Mouse (Mus musculus) gastrocnemius, adult 2 months (tissue): ENCODE results near the gene 5730596B20Rik. TPM values are rescaled to one million over a fixed set of nuclear protein-coding genes. Genes with fewer than 3 reads are reported as not detected.

Source experiments
- DNase-seq: peaks from one replicate; pipeline ENCODE4 v3.0.0; 2022
- H3K27ac ChIP-seq: fragments of 200-600 bp; 2 replicates; pipeline ENCODE4 v1.8.1; 2022; ENCODE audit warnings: mild to moderate bottlenecking
- H3K4me3 ChIP-seq: fragments of 200-600 bp; 2 replicates; pipeline ENCODE4 v1.8.1; 2022; ENCODE audit warnings: mild to moderate bottlenecking, moderate library complexity
- CTCF ChIP-seq: fragments of 200-600 bp; IDR thresholded peaks from 2 replicates; pipeline ENCODE4 v1.8.1; 2022; ENCODE audit warnings: antibody characterized with exemption, mild to moderate bottlenecking, moderate library complexity
- intact Hi-C: fragments of 180-260 bp; cut with DNase I; formaldehyde crosslinking; loops from one replicate; pipeline ENCODE4 v1.15.1; 2025
- long read RNA-seq, 2 experiments: library from polyadenylated mRNA; stranded (forward); transcript quantifications; one replicate each; pipeline ENCODE4 v2.0.0; 2021
- total RNA-seq, 2 experiments: library from RNA; stranded (reverse); gene quantifications; 2 replicates each; pipeline ENCODE4 v1.2.3; 2021

Gene 5730596B20Rik
- under 1 TPM in 1 of 2 experiments, not detected in 1; 0.10 TPM for total RNA-seq
- long read RNA-seq, experiment 1: 0 reads
- long read RNA-seq, experiment 2: 0 reads

DNA sequence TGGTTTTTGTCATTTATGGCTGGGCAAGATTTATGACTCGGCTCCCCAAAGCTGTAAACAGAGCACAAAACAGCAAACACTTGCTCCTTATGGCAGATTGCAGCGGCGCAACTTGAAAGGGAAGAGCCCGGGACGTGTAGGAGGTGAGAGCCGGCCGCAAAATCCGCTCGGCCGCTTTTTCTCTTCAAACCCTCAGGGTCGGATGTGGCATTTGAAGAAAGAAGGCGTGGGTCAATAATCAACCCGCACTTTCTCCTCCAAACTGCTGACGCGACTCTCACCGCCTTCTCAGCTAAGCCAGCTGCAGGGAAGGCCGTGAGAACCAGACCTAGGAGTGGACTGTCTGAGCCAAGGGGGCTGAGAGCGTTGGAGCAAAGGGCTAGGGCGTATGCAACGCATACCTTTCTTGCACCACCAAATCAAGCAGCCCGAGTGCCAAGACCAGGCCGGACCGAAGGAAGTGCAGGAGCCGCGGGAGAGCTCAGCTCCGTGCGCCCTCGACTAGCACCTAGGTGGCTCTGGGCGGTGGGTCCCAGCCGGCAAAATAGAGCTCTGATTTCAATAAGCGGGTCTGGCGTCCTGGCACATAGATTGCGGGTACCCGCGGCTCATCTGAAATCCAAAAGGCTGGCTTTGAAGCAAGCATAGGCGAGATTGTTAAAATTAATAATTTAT, at the start of gene 5730596B20Rik:
Gene 5730596B20Rik, plus strand, starts transcription at position 438 of the 675 bp plus-strand sequence.
- DNase-seq: no peak
- H3K4me3 ChIP-seq: peak within 1 kb of the TSS; percentile 72
- peak within 1 kb of the TSS; percentile 71 for H3K27ac ChIP-seq
- no peak for TF ChIP-seq CTCF
- intact Hi-C loops: no loop called here

DNA sequence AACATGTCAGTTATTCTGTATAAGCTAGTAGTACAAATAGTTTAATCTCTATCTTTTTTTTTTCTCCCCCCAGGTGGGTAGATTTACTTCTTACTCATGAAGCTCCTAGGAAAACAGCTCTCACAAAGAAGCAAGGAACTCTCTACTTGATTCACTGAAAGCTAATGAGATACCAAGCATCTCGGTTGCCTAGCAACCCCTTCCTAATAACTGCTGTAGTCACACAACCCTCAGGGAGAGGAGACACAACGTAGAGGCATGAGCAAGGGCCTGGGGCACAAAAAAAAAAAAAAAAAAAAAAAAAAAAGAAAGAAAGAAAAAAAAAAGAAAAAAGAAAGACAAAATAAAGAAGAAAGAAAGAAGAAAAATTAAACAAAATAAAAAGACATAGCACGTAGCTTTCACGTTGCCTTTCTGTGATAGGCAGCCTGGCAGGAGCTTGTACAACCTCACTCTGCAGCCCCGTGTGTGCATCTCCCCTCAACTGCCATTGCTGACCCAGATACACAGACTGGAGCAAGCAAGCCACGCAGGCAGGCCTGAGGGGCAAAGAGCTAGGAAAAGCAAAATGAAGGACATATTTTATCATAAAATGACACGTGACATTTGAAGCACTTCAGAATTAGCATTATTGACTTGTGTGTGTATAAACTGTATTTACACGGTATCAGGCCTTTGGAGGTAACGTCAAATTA, 39.3 kb upstream of the 5730596B20Rik start:
- H3K4me3 ChIP-seq: no peak overlapping the region
- no peak for TF ChIP-seq CTCF
- H3K27ac ChIP-seq: no peak overlapping the region
- intact Hi-C loops: no loop called here
- DNase-seq: no peak

DNA sequence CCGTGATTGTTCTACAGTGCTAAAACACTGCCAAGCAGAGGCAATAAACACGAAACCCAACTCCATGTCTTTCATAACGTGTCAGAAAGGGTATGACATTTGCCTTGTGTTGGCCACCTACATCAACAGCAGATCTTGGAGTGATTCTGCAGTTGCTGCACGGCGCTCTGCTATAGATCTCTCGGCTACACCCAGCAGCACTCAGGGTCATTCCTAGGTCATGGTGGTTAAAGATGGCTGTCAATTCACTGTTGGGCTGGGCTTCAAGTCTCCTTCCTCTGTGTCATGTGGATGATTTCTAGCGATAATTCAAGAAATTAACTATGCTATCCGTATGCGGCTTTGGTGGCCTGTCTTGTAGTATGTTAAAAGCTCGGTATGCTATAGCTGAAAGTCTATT, 38.7 kb upstream of the 5730596B20Rik start:
- DNase-seq: no peak
- intact Hi-C loops: no loop called here
- no peak for TF ChIP-seq CTCF
- no peak overlapping the region for H3K27ac ChIP-seq
- no peak overlapping the region for H3K4me3 ChIP-seq

DNA sequence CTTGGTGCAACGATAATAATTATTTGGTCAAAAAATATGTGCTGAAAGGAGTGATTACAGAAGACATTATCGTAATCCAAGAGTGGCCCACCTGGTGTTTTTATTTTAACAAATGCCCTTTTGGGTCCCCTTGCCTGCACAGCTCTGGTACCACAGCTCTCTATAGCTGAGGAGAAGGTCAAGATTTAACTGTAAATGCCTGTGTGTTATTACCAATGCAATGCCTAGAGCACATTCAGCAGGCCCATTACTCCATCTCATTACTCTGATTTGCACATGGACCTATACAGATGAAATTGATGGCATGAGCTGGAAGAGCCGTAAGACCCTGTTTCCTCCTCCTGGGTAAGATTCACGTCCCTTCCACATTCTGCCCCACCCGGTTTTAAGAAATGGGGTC, 38.2 kb upstream of the 5730596B20Rik start:
- Histone ChIP-seq H3K27ac (no peak overlapping the region), H3K4me3 (no peak overlapping the region)
- intact Hi-C loops: no loop called here
- DNase-seq: no peak
- no peak for TF ChIP-seq CTCF

DNA sequence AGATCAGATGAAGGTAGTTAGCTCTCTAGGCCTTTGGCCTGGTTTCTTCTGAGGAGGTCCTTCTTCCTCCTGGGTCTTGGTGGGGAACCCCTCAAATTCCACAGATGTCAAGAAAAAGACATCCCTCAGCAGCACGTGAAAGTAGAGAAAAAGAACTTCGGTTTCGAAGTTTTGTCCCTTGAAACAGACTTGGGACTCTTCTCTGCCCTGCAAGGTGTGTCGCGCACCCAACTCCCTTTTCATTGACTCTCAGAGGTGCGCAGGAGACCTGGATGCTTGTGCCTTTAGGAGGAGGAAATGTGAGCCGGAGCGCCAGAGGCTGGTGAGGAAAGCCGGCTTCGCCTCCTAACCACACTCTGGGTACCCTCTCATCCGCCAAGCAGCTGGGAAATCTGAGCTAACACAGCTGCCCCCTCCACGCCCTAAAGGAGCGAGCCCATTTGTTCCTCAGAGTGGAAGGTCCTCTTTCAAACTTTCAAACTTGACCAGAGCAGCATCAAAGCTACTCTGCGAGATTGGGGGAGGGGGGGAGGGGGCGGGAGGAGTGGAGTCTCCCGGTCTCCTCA, 26.8 kb upstream of the 5730596B20Rik start:
- TF ChIP-seq CTCF: no peak
- DNase-seq: no peak
- intact Hi-C loops: no loop called here
- Histone ChIP-seq H3K27ac (no peak overlapping the region), H3K4me3 (no peak overlapping the region)

DNA sequence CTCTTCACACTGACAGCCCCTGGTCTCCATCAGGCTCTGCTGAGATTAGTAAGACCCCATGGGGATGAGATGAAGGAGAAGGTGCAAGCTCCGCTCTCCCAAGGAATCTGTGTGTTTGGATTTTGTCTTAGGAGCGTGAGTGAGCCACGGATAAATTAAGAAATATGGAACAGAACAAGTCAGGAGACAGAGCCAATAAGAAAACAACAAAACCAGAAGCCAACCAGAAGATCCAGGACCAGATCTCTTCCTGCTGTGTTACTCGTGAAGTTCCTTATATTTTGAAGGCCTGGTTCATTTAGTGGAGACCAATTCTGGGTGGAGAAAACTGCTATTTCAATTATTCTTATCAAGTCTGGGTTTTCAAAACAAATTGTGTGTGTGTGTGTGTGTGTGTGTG, 25.7 kb upstream of the 5730596B20Rik start:
- DNase-seq: no peak
- intact Hi-C loops: no loop called here
- H3K4me3 ChIP-seq: no peak overlapping the region
- no peak for TF ChIP-seq CTCF
- H3K27ac ChIP-seq: no peak overlapping the region

DNA sequence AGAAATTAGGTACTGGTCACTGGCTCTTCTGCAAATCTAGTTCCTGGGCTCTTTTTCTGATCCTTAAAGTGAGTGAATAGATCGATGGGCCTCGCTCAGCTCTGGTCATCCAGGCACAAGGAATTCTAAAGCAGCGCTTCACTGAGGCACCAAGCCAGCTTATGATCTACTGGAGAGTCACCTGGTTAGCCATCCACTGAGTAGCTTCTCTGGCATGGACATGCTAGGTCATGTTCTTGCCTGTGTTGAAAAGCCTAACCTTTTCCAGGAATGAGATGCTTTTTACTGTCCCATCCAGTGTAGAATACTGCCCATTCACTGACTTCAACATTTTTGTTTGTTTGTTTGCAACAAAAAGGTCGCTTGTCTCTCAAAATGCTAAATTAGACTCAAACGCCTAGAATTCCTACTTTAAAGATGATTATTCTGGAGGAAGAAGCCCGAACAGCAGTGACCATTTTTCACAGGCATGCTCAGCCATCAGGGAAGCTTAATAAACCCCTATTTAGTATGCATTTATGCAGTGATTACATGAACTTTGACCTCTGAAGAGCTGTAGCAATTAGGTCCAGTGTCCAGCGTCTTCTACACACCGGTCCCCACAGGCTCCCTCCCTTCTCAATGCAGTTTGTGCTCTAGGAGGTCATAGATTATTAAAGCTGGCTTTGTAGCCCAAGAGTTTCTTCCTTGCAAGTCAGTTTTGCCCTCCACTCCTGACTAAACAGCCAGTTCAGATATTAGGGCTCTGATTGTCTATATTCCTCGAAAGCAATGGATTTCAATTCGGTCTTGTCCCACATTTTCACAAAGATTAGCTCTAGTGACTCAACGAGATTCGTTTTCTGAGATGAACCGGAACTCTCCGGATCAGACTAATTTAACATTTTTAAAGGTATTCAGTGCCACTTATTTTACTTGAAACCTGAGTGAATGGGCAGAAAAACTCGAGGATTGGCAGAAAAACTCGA, 24.8 kb upstream of the 5730596B20Rik start:
- DNase-seq: no peak
- Histone ChIP-seq H3K27ac (no peak overlapping the region), H3K4me3 (no peak overlapping the region)
- intact Hi-C loops: no loop called here
- TF ChIP-seq CTCF: no peak

DNA sequence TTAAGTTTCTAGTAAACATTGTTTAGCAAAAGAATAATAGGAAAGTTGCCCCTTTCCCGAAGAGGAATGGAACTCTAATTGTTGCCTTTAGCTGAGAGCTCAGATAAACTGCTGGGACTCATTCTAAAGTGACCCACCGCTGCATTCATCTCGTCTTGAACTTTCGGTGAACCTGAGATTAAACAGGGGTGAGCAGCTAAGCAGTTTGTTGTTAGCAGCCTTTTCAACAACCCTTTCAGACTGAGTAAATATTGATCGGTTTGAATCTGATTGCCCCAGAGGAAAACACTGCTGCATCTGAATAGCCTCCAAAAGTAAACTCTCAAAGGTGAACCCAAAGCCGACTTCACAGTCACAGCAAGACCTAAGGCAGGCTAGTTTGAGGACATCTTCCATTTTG, 24.0 kb upstream of the 5730596B20Rik start:
- no peak overlapping the region for H3K27ac ChIP-seq
- DNase-seq: no peak
- no peak for TF ChIP-seq CTCF
- intact Hi-C loops: no loop called here
- no peak overlapping the region for H3K4me3 ChIP-seq

DNA sequence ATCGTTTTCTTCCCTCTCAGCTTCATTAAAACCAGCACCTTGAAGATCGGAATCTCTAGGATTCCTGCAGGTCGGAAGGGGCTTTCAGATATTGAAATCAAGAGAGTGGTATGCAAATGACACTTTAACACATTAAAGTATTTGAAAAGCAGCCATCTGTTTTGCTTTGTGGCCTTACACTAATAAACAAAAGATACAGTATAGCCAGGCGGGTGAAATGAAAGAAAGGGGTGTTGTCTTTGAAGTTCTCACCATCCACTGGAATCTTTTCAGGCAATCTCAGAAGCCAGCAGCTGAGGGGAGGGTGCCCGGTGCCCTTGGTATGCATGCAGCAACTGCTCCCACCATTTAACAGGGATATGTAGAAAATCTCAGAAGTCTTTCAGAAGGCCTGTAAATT, 23.3 kb upstream of the 5730596B20Rik start:
- no peak overlapping the region for H3K27ac ChIP-seq
- H3K4me3 ChIP-seq: no peak overlapping the region
- no peak for DNase-seq

DNA sequence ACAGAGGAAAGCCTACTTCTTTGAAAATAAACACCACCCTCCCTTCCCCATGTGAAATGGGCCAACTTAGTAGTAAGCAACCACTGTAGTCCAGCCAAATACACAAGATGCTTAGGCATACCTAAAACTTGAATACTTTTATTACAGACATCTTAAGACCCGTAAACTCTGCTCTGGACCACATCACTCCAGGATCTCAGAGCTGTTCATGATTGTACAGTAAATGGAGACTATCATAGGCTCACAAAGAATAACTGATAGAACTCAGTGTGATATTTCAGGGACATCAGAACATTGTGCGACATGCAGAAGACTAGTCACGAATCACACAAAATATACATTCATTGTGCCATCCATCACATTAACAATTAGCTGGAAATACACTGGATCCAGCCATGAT, 21.8 kb upstream of the 5730596B20Rik start:
- intact Hi-C loops: loop anchor here (5.0 kb wide), 1 partner anchor 143 kb away; the partner anchor contains the start of gene Skap2
- DNase-seq: no peak
- Histone ChIP-seq H3K4me3 (no peak overlapping the region), H3K27ac (no peak overlapping the region)
- TF ChIP-seq CTCF: no peak

More for the DNA sequence above, 23.3 kb upstream of the 5730596B20Rik start:
- intact Hi-C loops: no loop called here
- no peak for TF ChIP-seq CTCF

DNA sequence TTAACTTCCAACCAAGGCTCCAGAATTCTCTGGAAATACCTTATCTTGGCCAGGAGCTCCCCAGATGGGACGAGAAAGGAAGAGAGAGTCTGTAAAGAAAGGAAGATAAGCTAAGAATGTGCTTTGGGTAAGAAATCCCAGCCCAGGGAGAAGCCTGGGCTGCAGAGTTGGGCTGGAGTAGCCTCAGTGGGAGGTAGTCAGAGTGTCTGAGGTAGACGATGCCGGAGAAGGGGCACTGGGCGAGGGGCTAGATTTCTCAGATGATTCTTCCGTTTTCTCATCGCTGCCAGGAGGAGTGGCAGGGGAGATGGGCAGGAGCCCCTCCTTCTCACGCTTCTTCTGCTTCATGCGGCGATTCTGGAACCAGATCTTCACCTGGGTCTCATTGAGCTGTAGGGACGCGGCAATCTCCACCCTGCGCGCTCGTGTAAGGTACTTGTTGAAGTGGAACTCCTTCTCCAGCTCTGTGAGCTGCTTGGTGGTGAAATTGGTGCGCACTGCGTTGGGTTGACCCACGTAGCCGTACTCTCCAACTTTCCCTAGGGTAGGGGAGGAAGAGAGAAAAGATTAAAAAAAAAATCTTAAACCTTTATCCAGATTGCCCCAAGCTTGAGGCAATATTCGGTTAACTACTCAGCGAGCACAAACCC, 20.6 kb upstream of the 5730596B20Rik start:
- Histone ChIP-seq H3K27ac (no peak overlapping the region), H3K4me3 (no peak overlapping the region)
- TF ChIP-seq CTCF: no peak
- intact Hi-C loops: loop anchor here (5.0 kb wide), 1 partner anchor 144 kb away; the partner anchor contains the start of gene Skap2
- no peak for DNase-seq
